Mouse (Mus musculus) stomach, postnatal 0 days (tissue): ENCODE results near the gene Sbds. TPM values are rescaled to one million over a fixed set of nuclear protein-coding genes. Genes with fewer than 3 reads are reported as not detected.
"Not testable (repeated sequence)": the region's sequence is repeated elsewhere in the genome, so short reads cannot be mapped to it uniquely, and the experiment has no call there.

Experiments used
- ATAC-seq: fragments of 200-750 bp; cut with Nextera tagmentation; 2 replicates; pipeline ENCODE4 v1.8.0; 2017; ENCODE audit not compliant: low FRiP score, low TSS enrichment
- DNase-seq: peaks from one replicate; pipeline ENCODE4 v3.0.0-alpha.2; 2016; ENCODE audit warnings: low spot score
- H3K27ac ChIP-seq: fragments of 300-500 bp; sonication (generic); replicated peaks from 2 replicates; pipeline ENCODE4 v1.5.1; 2014; ENCODE audit warnings: mild to moderate bottlenecking, control low read depth
- H3K27me3 ChIP-seq: fragments of 300-500 bp; sonication (generic); 2 replicates; pipeline ENCODE4 v1.6.1; 2014; ENCODE audit warnings: low read length; ENCODE audit not compliant: control insufficient read depth, insufficient read depth
- H3K36me3 ChIP-seq: fragments of 300-500 bp; sonication (generic); 2 replicates; pipeline ENCODE4 v1.6.1; 2014; ENCODE audit warnings: low read length, mixed read lengths; ENCODE audit not compliant: control insufficient read depth, insufficient read depth
- H3K4me1 ChIP-seq: fragments of 300-500 bp; sonication (generic); replicated peaks from 2 replicates; pipeline ENCODE4 v1.6.1; 2014; ENCODE audit warnings: antibody characterized with exemption; ENCODE audit not compliant: control insufficient read depth, insufficient read depth
- H3K4me2 ChIP-seq: fragments of 300-500 bp; sonication (generic); replicated peaks from 2 replicates; pipeline ENCODE4 v1.6.1; 2014; ENCODE audit warnings: low read depth, mild to moderate bottlenecking, control low read depth, moderate library complexity
- H3K4me3 ChIP-seq: fragments of 300-500 bp; sonication (generic); 2 replicates; pipeline ENCODE4 v1.5.1; 2014; ENCODE audit warnings: low read depth, low read length, control low read depth
- H3K9ac ChIP-seq: fragments of 300-500 bp; sonication (generic); 2 replicates; pipeline ENCODE4 v1.6.1; 2014; ENCODE audit warnings: mild to moderate bottlenecking, low read length, control low read depth, mixed read lengths
- H3K9me3 ChIP-seq: fragments of 300-500 bp; sonication (generic); 2 replicates; pipeline ENCODE4 v1.6.1; 2016; ENCODE audit warnings: low read length; ENCODE audit not compliant: control insufficient read depth
- CTCF ChIP-seq: IDR thresholded peaks from 2 replicates; pipeline ENCODE4 v1.5.1; 2016; ENCODE audit warnings: antibody characterized with exemption, low read depth, mild to moderate bottlenecking, moderate library complexity
- EP300 ChIP-seq: optimal IDR thresholded peaks from 2 replicates; pipeline ENCODE3; 2016; ENCODE audit warnings: antibody characterized with exemption
- WGBS: fragments of 180-500 bp; shearing (Covaris S2); extraction: QIAGEN DNeasy Blood & Tissue Kit; methylation state at CpG from one replicate; pipeline ENCODE4 v1.1.7; 2014; 5-methylcytosine and 5-hydroxymethylcytosine counted together
- polyA plus RNA-seq: library from polyadenylated mRNA; unstranded; fragments of >200 nt; fragmentation: Nextera tagmentation; extraction: Ambion mirVana; gene quantifications from 2 replicates; pipeline ENCODE4 v1.2.1, GENCODE M21; 2015

Gene Sbds
- polyA plus RNA-seq, 1 experiment from 2014 or later: 76.2 TPM

DNA sequence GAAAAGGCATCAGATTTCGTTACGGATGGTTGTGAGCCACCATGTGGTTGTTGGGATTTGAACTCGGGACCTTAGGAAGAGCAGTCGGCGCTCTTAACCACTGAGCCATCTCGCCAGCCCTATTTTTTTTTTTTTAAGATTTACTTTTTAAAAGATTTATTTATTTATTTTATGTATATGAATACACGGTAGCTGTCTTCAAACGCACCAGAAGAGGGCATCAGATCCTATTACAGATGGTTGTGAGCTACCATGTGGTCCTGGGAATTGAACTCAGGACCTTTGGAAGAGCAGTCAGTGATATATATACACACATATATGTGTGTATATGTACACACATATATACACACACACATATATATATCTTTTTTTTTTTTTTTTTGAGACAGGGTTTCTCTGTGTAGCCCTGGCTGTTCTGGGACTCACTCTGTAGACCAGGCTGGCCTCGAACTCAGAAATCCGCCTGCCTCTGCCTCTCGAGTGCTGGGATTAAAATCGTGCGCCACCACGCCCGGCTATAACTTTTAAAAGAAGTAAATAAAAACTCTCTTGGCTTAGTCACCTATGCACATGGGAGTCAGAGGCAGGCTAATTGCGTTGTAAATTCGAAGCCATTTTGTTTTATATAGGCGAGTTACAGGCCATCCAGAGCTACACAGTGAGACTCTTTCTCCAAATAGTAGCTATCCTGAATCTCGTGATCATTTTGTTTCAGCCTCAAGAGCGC lies 632 bp upstream of the Sbds start:
- TF ChIP-seq CTCF: peak; percentile 15
- 21% methylated on average over 20 of the region's 20 CpGs for WGBS
- peak; percentile 5; the same call in 1 of the 2 replicates for ATAC-seq
- peak overlapping the region; percentile 75 for H3K4me3 ChIP-seq
- not testable (repeated sequence) for H3K36me3 ChIP-seq, H3K27me3 ChIP-seq, DNase-seq, H3K9me3 ChIP-seq, H3K4me1 ChIP-seq
- H3K9ac ChIP-seq: 0 out of 2 replicates have a peak overlapping the region, but pooled peaks have one; percentile 23
- H3K27ac ChIP-seq: peak overlapping the region; percentile 71
- H3K4me2 ChIP-seq: peak overlapping the region; percentile 68

DNA sequence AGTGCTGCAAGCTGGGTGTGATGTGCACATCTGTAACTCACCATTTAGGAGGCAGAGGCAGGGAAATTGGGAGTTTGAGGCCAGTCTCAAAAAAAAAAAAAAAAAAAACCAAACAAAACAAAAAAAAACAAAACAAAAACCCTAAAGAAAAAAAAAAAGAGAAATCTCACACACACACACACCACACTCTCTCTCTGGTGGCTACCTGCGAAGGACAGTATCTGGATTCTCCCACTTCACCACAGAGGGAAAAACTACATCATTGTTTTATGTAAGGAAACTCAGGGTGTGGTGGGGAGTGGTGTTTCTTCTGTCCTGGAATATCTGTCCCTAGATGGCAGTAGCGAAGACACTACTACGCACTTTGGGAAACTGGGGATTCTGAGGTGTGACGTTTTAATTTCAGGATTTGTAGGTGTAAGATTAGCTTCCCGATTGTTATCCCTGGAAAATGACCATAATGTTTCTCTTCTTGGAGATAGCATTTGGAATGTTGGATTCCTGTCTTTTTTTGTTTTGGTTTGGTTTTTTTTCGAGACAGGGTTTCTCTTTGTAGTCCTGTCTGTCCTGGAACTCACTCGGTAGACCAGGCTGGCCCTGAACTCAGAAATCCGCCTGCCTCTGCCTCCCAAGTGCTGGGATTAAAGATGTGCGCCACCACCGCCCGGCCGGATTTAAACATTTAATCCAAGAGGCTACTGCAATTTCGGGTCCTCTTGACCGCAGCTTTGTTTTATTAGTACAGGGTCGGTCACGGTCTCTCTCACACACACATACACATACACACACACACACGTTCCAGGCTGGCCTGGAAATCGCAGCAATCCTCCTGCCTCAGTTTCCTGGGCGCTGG lies 940 bp downstream of the Sbds start:
- 9% methylated on average over 19 of the region's 19 CpGs for WGBS
- Histone ChIP-seq H3K4me1 (no peaks in the 10 kb centered on the region; the same call in 1 of the 2 replicates), H3K9me3 (no peaks in the 10 kb centered on the region), H3K9ac (peak overlapping the region; percentile 86), H3K27ac (peak overlapping the region; percentile 95), H3K27me3 (no peaks in the 10 kb centered on the region), H3K4me3 (peak overlapping the region; percentile 75), H3K36me3 (peaks cover 4% of the 10 kb centered on the region; the same call in 1 of the 2 replicates), H3K4me2 (peak overlapping the region; percentile 64)
- DNase-seq: no peak
- no peak for TF ChIP-seq EP300
- peak; percentile 68 for TF ChIP-seq CTCF
- no peak for ATAC-seq

DNA sequence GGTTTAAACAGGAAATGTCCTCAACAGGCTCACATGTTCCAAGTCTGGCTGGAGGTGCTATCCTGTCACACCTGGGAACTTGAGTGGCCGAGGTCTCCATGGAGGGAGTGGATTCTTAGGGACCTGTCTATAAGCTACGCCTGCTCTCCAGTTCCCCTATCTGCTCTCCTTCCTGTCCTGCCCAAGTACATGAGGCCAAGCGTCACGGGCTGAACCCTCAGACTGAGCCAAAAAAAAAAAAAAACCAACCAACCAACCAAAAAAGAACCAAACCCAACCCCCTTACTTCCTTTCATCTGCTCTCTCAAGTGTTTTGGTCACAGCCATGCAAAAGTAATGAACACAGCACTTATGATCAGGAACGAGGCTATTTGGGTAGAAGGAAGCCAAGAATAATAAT lies 7.5 kb downstream of the Sbds start:
- Histone ChIP-seq H3K9me3 (no peaks in the 10 kb centered on the region), H3K27ac (no peak overlapping the region), H3K4me2 (no peak overlapping the region), H3K4me1 (no peaks in the 10 kb centered on the region), H3K4me3 (no peak overlapping the region), H3K27me3 (no peaks in the 10 kb centered on the region), H3K36me3 (peaks cover 35% of the 10 kb centered on the region), H3K9ac (no peak overlapping the region)
- 68% methylated on average over 5 of the region's 5 CpGs for WGBS
- ATAC-seq: no peak
- TF ChIP-seq CTCF (no peak), EP300 (no peak)
- no peak for DNase-seq

DNA sequence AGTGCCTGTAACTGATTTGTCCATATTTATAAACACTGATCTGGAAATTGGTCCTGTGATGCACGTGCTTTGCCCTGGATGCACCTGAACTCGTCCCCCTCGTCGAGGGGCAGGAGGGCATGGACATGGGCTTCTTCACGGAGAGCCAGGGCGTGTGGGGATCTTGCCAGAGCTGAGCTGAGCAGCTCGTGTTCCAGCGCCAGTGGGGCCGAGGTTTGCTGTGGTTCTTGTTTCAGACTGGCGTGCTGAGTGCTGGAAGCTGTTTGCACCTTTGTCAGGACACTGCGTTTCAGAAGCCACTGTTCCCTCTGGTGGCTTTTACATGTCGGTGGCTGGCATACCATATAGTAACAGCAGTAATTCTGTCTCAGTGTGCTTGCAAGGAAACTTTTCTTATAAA lies 13.9 kb downstream of the Sbds start:
- DNase-seq (no peak), ATAC-seq (no peak)
- H3K4me1 ChIP-seq: no peaks in the 10 kb centered on the region
- no peak overlapping the region for H3K4me3 ChIP-seq
- 87% methylated on average over 12 of the region's 12 CpGs for WGBS
- no peak overlapping the region for H3K9ac ChIP-seq
- no peaks in the 10 kb centered on the region for H3K27me3 ChIP-seq
- H3K4me2 ChIP-seq: no peak overlapping the region
- TF ChIP-seq CTCF: no peak
- TF ChIP-seq EP300: no peak
- no peaks in the 10 kb centered on the region for H3K9me3 ChIP-seq
- H3K36me3 ChIP-seq: peaks cover 25% of the 10 kb centered on the region
- no peak overlapping the region for H3K27ac ChIP-seq

DNA sequence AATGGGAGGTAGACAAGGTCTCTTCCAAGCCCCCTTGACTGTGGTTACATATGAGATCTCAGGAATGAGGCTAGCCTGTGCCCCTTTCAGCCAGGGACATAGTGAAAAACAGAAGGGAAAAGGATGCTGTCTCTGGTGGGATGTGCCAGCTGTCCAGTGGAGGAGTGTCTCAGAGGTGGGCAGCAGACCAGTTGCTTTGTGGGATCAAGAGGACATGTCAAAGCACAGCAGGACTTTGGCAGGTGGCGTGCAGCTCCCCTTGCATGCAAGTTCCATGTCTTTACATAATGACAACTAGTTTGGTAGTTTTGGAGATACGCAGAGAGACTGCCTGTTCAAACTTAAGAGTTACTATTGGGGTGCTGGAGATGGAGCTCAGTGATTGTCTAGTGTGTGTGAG lies 15.5 kb downstream of the Sbds start:
- Histone ChIP-seq H3K27me3 (no peaks in the 10 kb centered on the region), H3K9me3 (no peaks in the 10 kb centered on the region), H3K27ac (no peak overlapping the region), H3K9ac (no peak overlapping the region), H3K36me3 (peaks cover 22% of the 10 kb centered on the region), H3K4me2 (no peak overlapping the region), H3K4me3 (no peak overlapping the region), H3K4me1 (no peaks in the 10 kb centered on the region)
- DNase-seq (no peak), ATAC-seq (no peak)
- 95% methylated on average over 2 of the region's 2 CpGs for WGBS
- TF ChIP-seq CTCF (no peak), EP300 (no peak)

DNA sequence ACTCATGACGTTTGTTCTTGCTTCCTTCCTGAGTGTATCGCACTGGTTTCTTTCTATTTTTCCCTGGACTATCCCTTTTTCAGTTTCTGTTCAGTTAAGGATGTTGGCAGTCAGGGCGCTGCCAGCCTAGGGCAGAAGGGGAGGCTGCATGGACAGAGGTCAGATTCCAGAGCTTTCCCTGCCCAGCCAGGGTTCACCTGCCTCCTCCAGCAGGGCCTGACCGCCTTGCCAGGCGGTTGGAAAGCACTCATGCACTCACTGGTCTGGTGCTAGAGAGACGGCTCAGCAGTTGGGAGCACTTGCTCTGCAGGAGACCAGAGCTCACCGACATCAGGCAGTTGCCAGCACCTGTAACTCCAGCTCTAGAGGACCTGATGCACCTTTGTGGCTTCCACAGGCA lies 16.1 kb downstream of the Sbds start:
- DNase-seq (no peak), ATAC-seq (no peak)
- H3K4me1 ChIP-seq: no peaks in the 10 kb centered on the region
- H3K36me3 ChIP-seq: peaks cover 21% of the 10 kb centered on the region
- H3K9ac ChIP-seq: no peak overlapping the region
- H3K4me3 ChIP-seq: no peak overlapping the region
- 91% methylated on average over 7 of the region's 7 CpGs for WGBS
- no peaks in the 10 kb centered on the region for H3K9me3 ChIP-seq
- H3K27ac ChIP-seq: no peak overlapping the region
- H3K27me3 ChIP-seq: no peaks in the 10 kb centered on the region
- TF ChIP-seq EP300 (no peak), CTCF (no peak)
- no peak overlapping the region for H3K4me2 ChIP-seq
